Mouse (Mus musculus): Measurements from ENCODE around the gene Mcm2. TPM values are rescaled to one million over a fixed set of nuclear protein-coding genes. Genes with fewer than 3 reads are reported as not detected.

Gene Mcm2
- polyA plus RNA-seq, 1 experiment = not detected

GRCm38 (mm10) chr6:88928576-88928975 lies 30.0 kb upstream of the Mcm2 start:
- H3K27ac ChIP-seq (ENCODE audit: insufficient read depth, low read depth, low read length) = no peak overlapping the region
- TF ChIP-seq CTCF (IDR thresholded peaks at IDR 0.05; ENCODE audit: insufficient read depth, low read depth, low read length) (no peak), POLR2A (IDR thresholded peaks at IDR 0.05; ENCODE audit: insufficient read depth, low read depth, low read length) (no peak)
- H3K4me1 ChIP-seq (ENCODE audit: control insufficient read depth, insufficient read depth, low read length) = peaks cover 74% of the 10 kb centered on the region
- WGBS = 70% methylated on average over 5 of the region's 5 CpGs
- H3K4me3 ChIP-seq (ENCODE audit: insufficient read depth, low read depth, low read length) = no peak overlapping the region

GRCm38 (mm10) chr6:88928026-88928425 lies 29.4 kb upstream of the Mcm2 start:
- Histone ChIP-seq H3K27ac (ENCODE audit: insufficient read depth, low read depth, low read length) (no peak overlapping the region), H3K4me1 (ENCODE audit: control insufficient read depth, insufficient read depth, low read length) (peaks cover 70% of the 10 kb centered on the region), H3K4me3 (ENCODE audit: insufficient read depth, low read depth, low read length) (no peak overlapping the region)
- TF ChIP-seq POLR2A (IDR thresholded peaks at IDR 0.05; ENCODE audit: insufficient read depth, low read depth, low read length) = no peak
- no peak for TF ChIP-seq CTCF (IDR thresholded peaks at IDR 0.05; ENCODE audit: insufficient read depth, low read depth, low read length)
- 83% methylated on average over 1 of the region's 1 CpGs for WGBS

DNA sequence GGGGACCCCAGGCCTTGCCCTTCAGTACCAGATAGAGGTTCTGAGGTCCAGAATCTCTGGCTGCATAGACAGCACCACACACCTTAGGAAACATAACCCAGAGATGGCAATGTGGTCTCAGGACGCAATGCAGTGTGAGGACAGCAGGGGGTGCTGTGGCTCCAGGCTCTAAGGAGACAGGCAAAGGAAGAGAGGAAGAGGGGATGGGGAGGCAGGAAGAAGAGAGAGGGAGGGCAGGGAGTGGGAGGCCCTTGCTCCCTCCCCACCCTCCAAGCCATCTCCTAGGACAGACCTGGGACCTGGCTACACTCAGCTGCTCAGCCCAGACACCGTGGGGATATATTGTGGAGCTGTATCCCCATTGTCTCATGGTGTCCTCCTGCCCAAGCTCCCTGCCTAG lies 29.0 kb upstream of the Mcm2 start:
- 9% methylated on average over 2 of the region's 2 CpGs for WGBS
- H3K4me1 ChIP-seq (ENCODE audit: control insufficient read depth, insufficient read depth, low read length) = peaks cover 66% of the 10 kb centered on the region
- H3K27ac ChIP-seq (ENCODE audit: insufficient read depth, low read depth, low read length) = no peak overlapping the region
- H3K4me3 ChIP-seq (ENCODE audit: insufficient read depth, low read depth, low read length) = no peak overlapping the region
- TF ChIP-seq CTCF (IDR thresholded peaks at IDR 0.05; ENCODE audit: insufficient read depth, low read depth, low read length) (peak; percentile 90), POLR2A (IDR thresholded peaks at IDR 0.05; ENCODE audit: insufficient read depth, low read depth, low read length) (no peak)

- TF ChIP-seq POLR2A (IDR thresholded peaks at IDR 0.05; ENCODE audit: insufficient read depth, low read depth, low read length) (no peak), CTCF (IDR thresholded peaks at IDR 0.05; ENCODE audit: insufficient read depth, low read depth, low read length) (no peak)
- H3K27ac ChIP-seq (ENCODE audit: insufficient read depth, low read depth, low read length) = no peak overlapping the region
These were observed 28.3 kb upstream of the Mcm2 start for GRCm38 (mm10) chr6:88926870-88927269.

DNA sequence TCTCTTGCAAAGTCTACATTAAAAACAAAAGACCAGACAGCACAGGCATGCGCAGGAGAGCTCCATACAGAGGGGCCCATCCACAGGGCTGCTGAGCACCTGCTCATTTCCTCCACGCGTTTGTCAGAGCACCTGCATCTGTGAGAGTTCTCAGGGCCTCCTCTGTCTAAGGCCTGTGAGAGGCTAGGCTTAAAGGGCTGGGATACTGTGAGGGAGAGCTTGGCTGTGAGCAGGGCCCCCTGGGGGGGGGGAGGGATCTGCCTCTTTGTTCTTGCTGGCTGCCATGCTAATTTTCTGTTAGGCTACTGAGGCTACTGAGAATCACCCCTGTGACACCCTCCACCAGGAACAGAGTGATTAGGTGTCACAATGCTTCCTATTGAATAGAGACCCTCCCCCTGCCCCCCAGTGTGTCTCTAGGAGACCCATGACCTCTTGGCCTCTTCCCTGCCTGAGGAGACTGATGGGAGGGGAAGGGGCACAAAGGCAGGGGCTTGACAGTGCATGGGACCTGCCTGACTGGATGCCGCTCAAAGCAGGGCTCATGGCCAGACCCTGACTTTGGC lies 27.1 kb upstream of the Mcm2 start:
- peaks cover 49% of the 10 kb centered on the region for H3K4me1 ChIP-seq (ENCODE audit: control insufficient read depth, insufficient read depth, low read length)
- WGBS = 48% methylated on average over 4 of the region's 4 CpGs

More at GRCm38 (mm10) chr6:88926870-88927269, 28.3 kb upstream of the Mcm2 start:
- peaks cover 59% of the 10 kb centered on the region for H3K4me1 ChIP-seq (ENCODE audit: control insufficient read depth, insufficient read depth, low read length)
- H3K4me3 ChIP-seq (ENCODE audit: insufficient read depth, low read depth, low read length) = no peak overlapping the region
- 43% methylated on average over 3 of the region's 3 CpGs for WGBS

DNA sequence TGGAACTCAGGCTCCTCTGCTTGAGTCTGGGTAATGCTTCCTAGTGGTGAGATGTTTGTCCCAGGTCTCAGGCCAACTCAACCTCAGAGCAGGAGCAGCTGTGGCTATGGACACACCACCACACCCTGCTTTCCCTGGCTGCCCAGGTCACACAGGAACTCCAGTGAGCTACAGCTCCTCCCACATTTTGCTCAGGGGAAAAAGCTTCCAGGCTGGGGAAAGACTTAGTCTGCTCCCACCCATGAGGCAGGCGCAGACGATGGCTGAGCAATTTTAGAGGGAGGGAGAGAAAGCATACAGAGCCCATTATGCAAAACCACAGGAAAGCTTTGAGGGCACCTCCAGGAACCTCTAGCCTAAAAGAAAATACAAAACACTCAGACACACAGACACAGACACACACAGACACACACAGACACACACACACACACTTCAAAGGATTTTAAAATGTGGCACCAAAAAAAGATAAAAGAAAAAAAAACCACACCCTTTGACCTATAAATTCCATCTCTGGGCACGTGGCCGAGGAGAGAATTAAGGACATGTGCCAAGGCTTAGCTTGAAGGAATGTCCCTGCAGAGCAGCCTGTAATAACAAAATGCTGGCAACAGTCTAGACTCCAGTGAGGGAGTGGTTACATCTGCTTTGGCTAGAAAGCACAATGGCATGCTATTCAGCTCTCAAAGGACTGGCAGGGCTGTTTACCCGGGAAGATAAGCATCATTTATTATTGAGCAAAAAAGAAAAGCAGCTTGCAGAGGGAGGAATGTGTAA lies 26.1 kb upstream of the Mcm2 start:
- H3K4me3 ChIP-seq (ENCODE audit: insufficient read depth, low read depth, low read length) = no peak overlapping the region
- peaks cover 40% of the 10 kb centered on the region for H3K4me1 ChIP-seq (ENCODE audit: control insufficient read depth, insufficient read depth, low read length)
- 33% methylated on average over 5 of the region's 5 CpGs for WGBS
- H3K27ac ChIP-seq (ENCODE audit: insufficient read depth, low read depth, low read length) = no peak overlapping the region
- no peak for TF ChIP-seq POLR2A (IDR thresholded peaks at IDR 0.05; ENCODE audit: insufficient read depth, low read depth, low read length)
- TF ChIP-seq CTCF (IDR thresholded peaks at IDR 0.05; ENCODE audit: insufficient read depth, low read depth, low read length) = no peak

More for the DNA sequence above, 27.1 kb upstream of the Mcm2 start:
- TF ChIP-seq POLR2A (IDR thresholded peaks at IDR 0.05; ENCODE audit: insufficient read depth, low read depth, low read length) (no peak), CTCF (IDR thresholded peaks at IDR 0.05; ENCODE audit: insufficient read depth, low read depth, low read length) (no peak)
- H3K27ac ChIP-seq (ENCODE audit: insufficient read depth, low read depth, low read length) = no peak overlapping the region
- H3K4me3 ChIP-seq (ENCODE audit: insufficient read depth, low read depth, low read length) = no peak overlapping the region

DNA sequence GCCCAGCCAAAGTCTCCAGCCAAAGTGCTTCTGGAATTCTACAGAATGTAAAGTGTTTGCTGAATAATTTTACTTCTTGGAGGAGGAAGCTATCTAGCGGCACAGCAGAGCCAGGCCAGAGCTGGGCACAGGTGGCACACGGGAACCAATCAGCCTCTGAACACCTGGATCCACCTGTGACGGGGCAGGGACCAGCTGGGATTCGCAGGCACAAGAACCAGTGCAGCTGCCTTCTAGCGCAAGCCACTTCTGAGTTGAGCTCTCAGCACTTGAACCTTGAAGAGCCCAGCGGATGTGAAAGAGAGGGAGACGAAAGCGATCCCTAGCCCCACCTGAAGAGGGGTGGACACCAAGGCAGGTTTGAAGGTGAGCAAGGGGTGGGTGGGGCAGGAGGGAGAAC lies 20.2 kb upstream of the Mcm2 start:
- H3K4me3 ChIP-seq (ENCODE audit: insufficient read depth, low read depth, low read length) = no peak overlapping the region
- no peak overlapping the region for H3K27ac ChIP-seq (ENCODE audit: insufficient read depth, low read depth, low read length)
- peaks cover under 1% of the 10 kb centered on the region; the same call in 1 of the 2 replicates for H3K4me1 ChIP-seq (ENCODE audit: control insufficient read depth, insufficient read depth, low read length)
- TF ChIP-seq CTCF (IDR thresholded peaks at IDR 0.05; ENCODE audit: insufficient read depth, low read depth, low read length) = no peak
- no peak for TF ChIP-seq POLR2A (IDR thresholded peaks at IDR 0.05; ENCODE audit: insufficient read depth, low read depth, low read length)
- WGBS = 91% methylated on average over 8 of the region's 8 CpGs

- H3K27ac ChIP-seq (ENCODE audit: insufficient read depth, low read depth, low read length) = no peak overlapping the region
- no peaks in the 10 kb centered on the region for H3K4me1 ChIP-seq (ENCODE audit: control insufficient read depth, insufficient read depth, low read length)
- 83% methylated on average over 1 of the region's 1 CpGs for WGBS
- no peak overlapping the region for H3K4me3 ChIP-seq (ENCODE audit: insufficient read depth, low read depth, low read length)
- TF ChIP-seq POLR2A (IDR thresholded peaks at IDR 0.05; ENCODE audit: insufficient read depth, low read depth, low read length) (no peak), CTCF (IDR thresholded peaks at IDR 0.05; ENCODE audit: insufficient read depth, low read depth, low read length) (peak; percentile 38; the same call in 1 of the 2 replicates)
These were observed 17.6 kb upstream of the Mcm2 start for GRCm38 (mm10) chr6:88916153-88916552.

- WGBS = 53% methylated on average over 4 of the region's 4 CpGs
- no peak overlapping the region for H3K27ac ChIP-seq (ENCODE audit: insufficient read depth, low read depth, low read length)
- no peak overlapping the region for H3K4me3 ChIP-seq (ENCODE audit: insufficient read depth, low read depth, low read length)
- no peaks in the 10 kb centered on the region for H3K4me1 ChIP-seq (ENCODE audit: control insufficient read depth, insufficient read depth, low read length)
- TF ChIP-seq CTCF (IDR thresholded peaks at IDR 0.05; ENCODE audit: insufficient read depth, low read depth, low read length) (no peak), POLR2A (IDR thresholded peaks at IDR 0.05; ENCODE audit: insufficient read depth, low read depth, low read length) (no peak)
These were observed 16.9 kb upstream of the Mcm2 start for GRCm38 (mm10) chr6:88915510-88915909.

Measured in olfactory bulb, adult 2 months (tissue).